Mouse (Mus musculus) MN1 (cell line): ENCODE results near the gene Ankrd54.

Experiments used
- DNase-seq: peaks from one replicate; pipeline ENCODE4 v3.0.0-alpha.2; 2016; ENCODE audit warnings: low spot score

Gene Ankrd54

GRCm38 (mm10) chr15:79062376-79063159, at the start of gene Ankrd54:
Ankrd54 (minus strand) TSS chr15:79062893.
- DNase-seq: peak; percentile 100

DNA sequence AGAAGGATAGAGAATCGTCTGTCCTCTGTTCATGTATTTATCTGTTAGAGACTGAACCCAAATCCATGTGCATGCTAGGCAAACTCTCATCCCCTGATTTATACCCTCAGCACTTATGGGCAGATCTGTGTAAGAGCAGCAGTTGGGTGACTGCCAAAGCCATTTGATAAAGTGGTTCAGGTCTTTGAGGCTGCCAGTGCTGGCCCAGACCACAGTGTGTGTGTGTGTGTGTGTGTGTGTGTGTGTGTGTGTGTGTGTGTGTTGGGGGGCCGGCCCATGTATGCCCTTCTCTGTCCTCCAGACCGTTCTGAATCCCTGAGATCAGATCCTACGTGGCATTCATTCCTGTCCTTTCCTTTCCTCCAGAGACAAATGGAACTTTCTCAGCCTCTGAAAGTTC, 49.1 kb upstream of the Ankrd54 start:
- DNase-seq: peak; percentile 84

GRCm38 (mm10) chr15:79110528-79110927, 47.8 kb upstream of the Ankrd54 start:
- no peak for DNase-seq

DNA sequence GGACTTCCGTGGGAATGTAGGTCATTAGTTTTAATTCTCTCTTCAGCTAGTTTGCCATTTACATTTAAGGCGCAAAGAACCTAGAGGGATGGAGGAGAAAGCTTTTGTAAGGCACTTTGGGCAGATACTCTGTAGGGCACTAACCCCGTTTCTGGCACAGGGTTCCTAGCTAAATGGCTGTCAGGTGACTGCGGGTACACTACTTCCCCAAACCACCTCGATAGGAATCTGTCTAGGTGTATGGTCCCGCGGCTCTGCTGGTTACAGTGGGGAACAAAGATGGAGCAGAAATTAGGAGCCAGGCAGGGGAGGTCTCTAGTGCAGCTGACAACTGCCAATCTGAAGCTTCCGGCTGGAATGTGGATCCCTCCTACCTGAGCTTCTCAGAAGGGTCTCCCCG, 47.3 kb upstream of the Ankrd54 start:
- no peak for DNase-seq

DNA sequence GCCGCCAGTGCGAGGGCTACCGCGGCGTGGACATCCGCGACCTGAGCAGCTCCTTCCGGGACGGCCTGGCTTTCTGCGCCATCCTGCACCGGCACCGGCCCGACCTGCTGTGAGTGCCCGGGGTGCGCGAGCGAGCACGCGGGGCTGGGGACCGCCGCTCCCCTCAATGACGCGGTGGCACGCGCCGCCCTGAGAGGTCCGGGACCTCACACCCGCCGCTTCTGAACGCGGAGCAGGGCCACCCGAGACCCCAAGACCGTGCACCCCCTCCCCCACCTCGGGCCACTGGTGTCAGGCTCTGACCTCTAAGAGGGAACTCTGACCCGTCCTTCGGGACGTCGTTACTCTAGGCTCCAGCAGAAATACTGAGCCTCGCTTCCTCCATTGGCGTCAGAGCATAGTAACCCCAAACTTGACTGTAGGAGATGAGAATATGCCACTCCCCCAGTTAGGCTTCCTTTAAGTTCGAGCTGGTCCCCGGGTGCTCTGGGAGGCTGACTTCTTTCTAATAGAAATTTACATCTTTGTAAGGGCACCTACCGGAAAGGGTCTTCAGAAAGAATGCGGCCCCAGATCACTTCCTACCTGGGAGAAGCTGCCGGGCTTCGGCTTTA, 46.7 kb upstream of the Ankrd54 start:
- peak; percentile 45 for DNase-seq

DNA sequence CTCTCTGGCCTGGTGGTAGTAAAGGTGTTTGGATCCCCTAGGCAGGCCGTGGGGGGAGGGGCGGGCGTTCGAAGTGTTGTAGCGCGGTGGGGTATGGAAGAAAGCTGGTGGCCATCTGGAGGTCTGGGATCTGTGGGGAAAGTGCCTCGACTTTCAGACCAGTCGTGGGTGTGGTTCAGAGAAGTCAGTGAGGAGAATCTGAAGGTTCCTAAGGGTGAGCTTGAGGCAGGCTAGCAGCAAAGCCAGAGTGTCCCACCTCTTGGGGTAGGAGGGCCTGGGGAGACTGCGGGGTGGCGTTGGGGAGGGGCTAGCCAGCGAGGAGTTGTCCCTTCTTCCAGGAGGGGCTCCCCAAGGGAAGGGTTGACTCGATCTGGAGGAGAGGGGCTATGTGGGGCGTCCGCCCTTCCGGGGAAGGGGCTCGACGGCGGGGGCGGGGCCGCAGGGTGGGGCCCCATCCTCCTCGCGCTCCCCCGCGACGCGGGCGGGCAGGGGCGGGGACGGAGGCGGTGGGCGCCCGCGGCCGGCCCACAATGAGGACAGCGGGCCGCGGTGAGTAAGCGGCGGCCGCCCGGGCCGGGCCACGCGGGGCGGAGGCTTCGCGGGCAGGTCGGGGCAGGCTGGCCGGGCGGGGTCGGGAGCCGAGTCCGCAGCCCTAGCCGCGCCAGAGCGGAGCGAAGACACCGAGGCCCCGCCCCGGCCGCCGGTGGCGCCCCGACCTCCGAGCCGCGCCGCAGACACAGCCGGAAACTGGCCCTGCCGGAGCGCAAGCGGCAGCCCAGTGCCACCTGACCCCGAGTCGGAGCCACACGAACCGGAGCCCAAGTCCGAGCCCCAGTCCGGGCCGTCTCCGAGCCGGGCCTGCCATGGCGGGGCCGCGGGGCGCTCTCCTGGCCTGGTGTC, 46.0 kb upstream of the Ankrd54 start, which contains the start of gene Micall1:
TSS of gene Micall1 (plus strand) at position 478 of the 900 bp plus-strand sequence.
- peak; percentile 91 for DNase-seq

DNA sequence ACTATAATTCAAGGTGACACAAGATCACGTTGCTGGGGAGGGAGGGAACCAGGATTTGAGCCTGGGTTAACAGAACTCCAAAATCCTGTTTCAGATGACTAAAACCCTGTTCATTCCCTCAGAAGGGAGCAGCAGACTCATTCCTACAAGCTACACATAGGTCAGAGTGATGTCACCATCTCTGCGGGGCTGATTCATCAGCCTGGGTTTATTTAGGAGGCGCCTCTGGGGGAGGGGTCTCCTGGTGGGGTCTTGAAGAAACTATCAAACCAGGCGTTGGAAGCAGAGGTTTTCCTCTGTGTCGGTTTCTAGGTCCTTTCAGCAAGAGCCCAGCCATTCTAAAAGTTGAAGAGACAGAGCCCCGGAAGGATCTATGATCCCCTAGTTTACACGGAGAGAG, 45.3 kb upstream of the Ankrd54 start:
- peak; percentile 83 for DNase-seq

DNA sequence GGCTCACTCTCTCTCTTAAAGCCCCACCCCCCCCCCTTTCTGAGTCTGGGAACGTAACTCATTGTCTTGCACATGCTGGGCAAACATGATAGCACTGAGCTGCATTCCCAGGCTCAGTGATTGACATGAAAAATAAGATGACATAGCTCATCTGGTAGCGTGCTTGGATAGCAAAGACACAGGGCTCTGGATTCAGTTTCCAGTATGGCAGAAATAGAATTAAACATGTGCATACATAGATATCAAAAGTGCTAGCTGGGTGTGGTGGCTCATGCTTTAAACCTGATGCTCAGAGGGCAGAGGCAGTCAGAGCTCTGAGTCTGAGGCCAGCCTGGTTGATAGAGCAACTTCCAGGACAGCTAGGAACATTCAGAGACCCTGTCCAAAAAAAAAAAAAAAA, 43.1 kb upstream of the Ankrd54 start:
- no peak for DNase-seq

- DNase-seq: no peak
These were observed 40.6 kb upstream of the Ankrd54 start for GRCm38 (mm10) chr15:79103264-79103663.

DNA sequence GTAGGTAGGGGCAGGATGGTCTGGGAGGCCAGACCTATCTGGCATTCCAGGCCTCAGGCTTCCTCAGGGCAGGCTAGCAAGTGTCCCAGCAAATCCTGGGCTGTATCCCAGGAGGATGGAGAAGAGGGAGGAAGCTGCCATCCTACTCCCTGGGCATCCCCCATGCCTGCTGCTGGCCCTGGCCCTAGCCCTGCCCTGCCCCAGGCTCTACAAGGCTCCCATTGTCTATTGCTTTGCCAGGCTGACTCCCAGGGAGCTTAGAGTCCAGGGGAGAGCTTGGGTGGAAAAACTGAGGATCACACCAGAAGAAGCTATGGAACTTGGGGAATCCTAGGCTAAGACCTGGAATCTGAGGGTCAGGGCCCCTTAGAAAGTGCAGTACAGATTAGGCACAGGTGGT, 38.8 kb upstream of the Ankrd54 start:
- DNase-seq: no peak

DNA sequence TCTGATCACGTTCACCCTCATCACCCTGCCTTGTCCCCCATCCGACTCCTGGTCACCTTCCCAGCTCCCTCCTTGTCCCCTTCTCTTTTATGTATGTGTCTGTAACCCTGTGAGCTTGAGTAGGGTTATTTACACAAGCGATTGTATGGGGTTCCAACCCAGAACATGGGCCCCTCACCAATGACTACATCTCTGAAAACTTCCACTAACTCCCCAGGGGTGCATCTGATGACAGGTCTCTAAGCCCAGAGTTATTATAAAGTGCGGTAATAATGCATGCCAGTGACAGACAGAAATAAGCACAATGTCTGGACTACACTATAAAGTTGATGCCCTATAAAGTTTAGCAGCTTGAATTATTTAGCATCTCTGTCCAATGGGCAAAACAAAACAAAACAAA, 37.7 kb upstream of the Ankrd54 start:
- no peak for DNase-seq

GRCm38 (mm10) chr15:79099456-79099855, 36.8 kb upstream of the Ankrd54 start:
- DNase-seq: no peak

- DNase-seq: no peak
These were observed 36.2 kb upstream of the Ankrd54 start for GRCm38 (mm10) chr15:79098868-79099267.

DNA sequence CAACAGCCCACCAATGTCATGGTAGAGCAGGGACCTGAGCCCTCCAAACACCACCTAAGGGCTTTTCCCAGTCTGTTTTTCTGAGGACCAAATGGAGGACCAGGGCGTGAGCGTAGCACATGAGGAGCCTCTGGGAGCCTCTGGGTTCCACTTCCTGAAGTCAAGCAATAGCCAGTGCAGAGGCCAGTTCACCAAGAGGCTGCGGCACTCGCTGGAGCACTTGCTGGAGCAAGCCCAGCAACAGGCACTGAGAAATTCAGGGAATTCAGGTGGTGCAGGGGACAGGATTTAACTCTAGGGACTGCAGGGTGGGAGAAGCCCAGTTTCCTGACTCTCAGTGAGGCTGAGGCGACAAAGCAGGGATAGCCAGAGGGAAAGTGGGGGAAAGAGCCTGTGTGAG, 35.5 kb upstream of the Ankrd54 start:
- DNase-seq: no peak

DNA sequence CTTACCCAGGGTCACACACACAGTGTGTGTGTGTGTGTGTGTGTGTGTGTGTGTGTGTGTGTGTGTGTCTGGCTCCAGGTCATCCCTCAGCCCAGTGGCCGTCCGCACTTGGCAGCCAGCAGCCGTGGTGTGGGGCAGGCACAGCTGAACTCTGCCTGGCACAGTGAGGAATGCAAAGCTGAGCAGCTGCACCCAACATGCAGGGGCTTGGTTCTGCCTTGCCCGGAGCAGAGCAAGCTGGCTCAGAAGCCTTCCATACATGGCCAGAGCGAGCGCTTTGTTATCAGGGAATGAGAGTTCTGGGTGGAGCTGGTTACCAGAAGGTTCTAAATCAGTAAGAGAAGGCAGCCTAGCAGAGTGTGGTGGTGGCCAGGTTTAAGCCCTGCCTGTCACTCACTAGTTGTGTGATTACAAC, 34.9 kb upstream of the Ankrd54 start:
- DNase-seq: peak; percentile 70

DNA sequence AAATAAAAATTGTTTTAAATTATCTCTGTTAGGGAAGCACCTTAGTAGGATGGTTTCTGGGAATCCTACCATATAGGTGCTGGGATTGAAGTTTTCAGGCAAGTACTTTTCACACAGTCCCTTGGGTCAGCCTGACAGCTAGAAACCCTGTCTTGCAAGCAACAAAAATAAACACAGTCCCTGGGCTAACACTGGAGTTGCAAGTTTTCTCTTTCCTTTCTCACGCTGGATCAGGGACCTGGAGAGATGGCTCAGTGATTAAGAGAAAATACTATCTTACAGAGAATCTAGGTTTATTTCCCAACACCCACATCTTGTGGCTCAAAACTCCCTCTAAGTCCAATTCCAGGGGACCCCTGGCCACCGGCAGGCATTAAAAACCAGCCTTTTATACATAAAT, 34.4 kb upstream of the Ankrd54 start:
- no peak for DNase-seq

- DNase-seq: peak; percentile 52
These were observed 33.9 kb upstream of the Ankrd54 start for GRCm38 (mm10) chr15:79096556-79096955.

DNA sequence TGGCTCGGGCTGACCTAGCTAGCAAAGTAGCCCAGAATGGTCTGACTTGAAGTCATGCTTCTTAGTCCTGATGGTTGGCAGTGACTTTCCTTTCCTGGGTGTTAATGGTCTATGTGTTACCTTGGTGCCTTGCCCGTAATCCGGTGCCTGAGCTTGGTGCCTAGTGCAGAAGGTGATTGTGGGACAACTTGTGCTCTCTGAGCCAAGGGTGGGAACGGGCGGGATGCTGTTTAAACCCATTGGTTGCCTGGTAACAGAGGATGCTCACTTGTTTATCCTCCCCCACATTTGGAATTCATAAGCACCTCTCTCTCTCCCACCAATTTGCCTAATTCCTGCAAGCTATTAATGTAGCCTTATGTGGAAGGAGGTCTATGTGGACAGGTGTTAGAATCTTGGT, 32.8 kb upstream of the Ankrd54 start:
- DNase-seq: no peak

DNA sequence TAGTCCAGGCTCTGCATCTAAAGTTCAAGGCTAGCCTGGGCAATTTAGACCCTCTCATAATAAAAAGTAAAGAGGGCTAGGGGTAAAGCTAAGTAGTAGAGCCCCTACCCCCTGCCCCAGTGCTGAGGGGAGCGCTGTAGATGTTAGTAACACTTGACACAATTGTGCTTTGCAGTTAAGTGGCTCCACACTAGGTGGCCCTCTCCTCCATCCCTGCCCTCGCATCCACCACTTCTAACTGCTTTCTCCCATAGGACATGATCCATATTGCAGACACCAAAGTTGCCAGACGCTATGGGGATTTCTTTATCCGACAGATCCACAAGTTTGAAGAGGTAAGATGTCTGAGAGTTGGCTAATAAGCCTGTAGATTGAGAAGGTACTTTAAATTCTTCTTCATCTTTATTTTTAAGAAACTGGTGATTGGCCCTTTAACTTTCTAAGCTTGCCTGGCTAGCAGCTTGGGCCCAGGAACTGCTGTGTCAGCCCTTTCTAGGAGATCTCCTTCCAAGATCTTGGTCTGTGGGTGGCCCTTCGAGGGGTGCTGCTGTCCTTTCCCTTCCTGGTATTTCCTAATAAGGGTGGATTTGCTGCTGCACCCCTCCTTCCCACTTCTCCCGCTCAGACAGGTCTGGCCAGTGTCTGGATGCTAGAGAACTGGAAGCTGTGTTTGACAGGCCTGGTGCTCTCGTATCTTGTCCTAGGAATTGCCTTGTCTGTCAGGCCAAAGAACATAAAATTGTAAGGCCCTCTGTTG, 30.6 kb upstream of the Ankrd54 start:
- peak; percentile 74 for DNase-seq

DNA sequence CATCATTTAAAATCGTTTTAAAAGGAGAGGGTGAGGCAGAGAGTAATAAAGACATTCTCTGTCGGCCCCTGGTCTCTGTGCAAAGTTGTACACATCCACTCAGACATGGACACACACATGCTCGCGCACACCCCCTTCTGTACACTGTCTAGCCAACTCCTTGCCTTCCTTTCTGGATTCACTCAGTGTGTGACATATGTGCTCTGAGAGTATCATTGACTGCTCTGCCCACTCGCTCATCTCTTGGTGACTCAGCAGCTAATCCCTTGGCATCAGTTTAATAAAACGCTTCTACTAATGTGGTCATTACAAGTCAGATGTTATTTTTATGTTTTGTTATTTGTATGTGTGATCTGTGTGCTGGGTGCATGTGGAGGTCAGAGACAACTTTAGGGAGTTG, 29.6 kb upstream of the Ankrd54 start:
- peak; percentile 67 for DNase-seq

DNA sequence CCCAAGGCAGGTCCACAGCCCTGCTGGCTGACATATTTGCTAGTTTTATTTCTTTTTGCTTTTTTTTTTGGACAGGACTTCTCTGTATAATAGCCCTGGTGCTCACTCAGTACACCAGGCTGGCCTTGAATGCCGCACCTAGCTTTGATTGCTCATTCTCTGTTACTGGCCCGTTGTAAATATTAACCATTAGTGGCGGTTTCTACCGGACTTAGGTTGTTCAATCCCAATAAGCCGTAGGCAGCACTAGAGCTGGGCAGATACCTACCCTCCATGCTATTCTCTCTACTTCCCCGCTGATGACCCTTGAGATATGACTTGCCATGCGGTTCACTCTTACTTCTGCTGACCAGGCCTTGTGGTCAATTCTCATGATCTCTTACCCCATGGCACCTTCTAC, 16.9 kb upstream of the Ankrd54 start:
- no peak for DNase-seq
